Mouse (Mus musculus) liver, embryonic 11.5 days (tissue): ENCODE results near the gene Ccdc81. TPM values are rescaled to one million over a fixed set of nuclear protein-coding genes. Genes with fewer than 3 reads are reported as not detected.

Source experiments
- ATAC-seq: fragments of 200-750 bp; cut with Nextera tagmentation; replicated peaks from 2 replicates; pipeline ENCODE4 v1.8.0; 2017; ENCODE audit warnings: moderate number of reproducible peaks, mild to moderate bottlenecking, moderate TSS enrichment, moderate library complexity; ENCODE audit not compliant: low FRiP score
- DNase-seq: peaks from one replicate; pipeline ENCODE4 v3.0.0-alpha.2; 2017; ENCODE audit warnings: low spot score
- H3K27ac ChIP-seq: fragments of 300-500 bp; sonication (generic); 2 replicates; pipeline ENCODE4 v1.5.1; 2014; ENCODE audit warnings: mild to moderate bottlenecking, low read depth, low read length, control low read depth
- H3K27me3 ChIP-seq: fragments of 300-500 bp; sonication (generic); replicated peaks from 2 replicates; pipeline ENCODE4 v1.6.1; 2014; ENCODE audit warnings: low read length, mixed read lengths; ENCODE audit not compliant: control insufficient read depth, insufficient read depth
- H3K36me3 ChIP-seq: fragments of 300-500 bp; sonication (generic); 2 replicates; pipeline ENCODE4 v1.6.1; 2014; ENCODE audit warnings: mild to moderate bottlenecking, low read length, moderate library complexity, mixed read lengths; ENCODE audit not compliant: control insufficient read depth, insufficient read depth
- H3K4me1 ChIP-seq: fragments of 300-500 bp; sonication (generic); replicated peaks from 2 replicates; pipeline ENCODE4 v1.6.1; 2014; ENCODE audit warnings: low read length, mixed read lengths; ENCODE audit not compliant: control insufficient read depth, insufficient read depth
- H3K4me2 ChIP-seq: fragments of 300-500 bp; sonication (generic); 2 replicates; pipeline ENCODE4 v1.6.1; 2014; ENCODE audit warnings: mild to moderate bottlenecking, control low read depth, moderate library complexity
- H3K4me3 ChIP-seq: fragments of 300-500 bp; sonication (generic); 2 replicates; pipeline ENCODE4 v1.5.1; 2014; ENCODE audit warnings: low read depth, low read length, control low read depth
- H3K9ac ChIP-seq: fragments of 300-500 bp; sonication (generic); 2 replicates; pipeline ENCODE4 v1.6.1; 2014; ENCODE audit warnings: low read depth, low read length, control low read depth
- H3K9me3 ChIP-seq: fragments of 300-500 bp; sonication (generic); 2 replicates; pipeline ENCODE4 v1.6.1; 2016; ENCODE audit warnings: low read length, inconsistent platforms, mixed read lengths; ENCODE audit not compliant: control insufficient read depth
- WGBS: fragments of 180-500 bp; shearing (Covaris S2); extraction: QIAGEN DNeasy Blood & Tissue Kit; methylation state at CpG from one replicate; pipeline ENCODE4 v1.1.7; 2014; 5-methylcytosine and 5-hydroxymethylcytosine counted together
- polyA plus RNA-seq: library from polyadenylated mRNA; unstranded; fragments of >200 nt; fragmentation: Nextera tagmentation; extraction: Ambion mirVana; gene quantifications from 2 replicates; pipeline ENCODE4 v1.2.1, GENCODE M21; 2014

The Ccdc81 gene
- polyA plus RNA-seq, 1 experiment from 2014 or later, result not detected

DNA sequence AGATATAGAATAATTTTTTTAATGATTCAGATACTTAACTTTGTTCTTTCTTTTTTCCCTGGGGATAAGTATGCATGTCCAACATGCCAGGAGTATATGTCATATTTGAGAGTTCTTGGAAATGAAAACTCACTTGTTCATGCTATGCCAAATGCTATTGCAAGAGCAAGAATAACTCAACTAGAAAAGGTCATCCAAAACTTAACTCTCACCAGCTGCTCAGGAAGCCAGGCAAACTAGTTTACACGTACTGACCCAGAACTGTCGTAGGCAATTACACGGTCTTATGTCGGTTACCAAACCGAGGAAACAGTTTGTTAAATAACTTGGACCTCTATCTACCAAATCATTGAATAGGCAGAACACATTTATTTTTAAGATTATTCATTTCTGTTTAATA is 13.3 kb upstream of the Ccdc81 start:
- Histone ChIP-seq H3K4me3 (no peak overlapping the region), H3K27ac (no peak overlapping the region), H3K27me3 (no peaks in the 10 kb centered on the region), H3K9me3 (no peaks in the 10 kb centered on the region), H3K4me2 (no peak overlapping the region), H3K4me1 (no peaks in the 10 kb centered on the region), H3K9ac (no peak overlapping the region), H3K36me3 (peaks cover 10% of the 10 kb centered on the region)
- ATAC-seq (no peak), DNase-seq (no peak)
- WGBS, result 95% methylated on average over 5 of the region's 5 CpGs

GRCm38 (mm10) chr7:89913432-89914158 is 10.2 kb upstream of the Ccdc81 start:
- Histone ChIP-seq H3K4me2 (no peak overlapping the region), H3K4me1 (no peaks in the 10 kb centered on the region), H3K36me3 (peaks cover 10% of the 10 kb centered on the region), H3K4me3 (no peak overlapping the region), H3K9ac (no peak overlapping the region), H3K27ac (no peak overlapping the region), H3K27me3 (no peaks in the 10 kb centered on the region), H3K9me3 (no peaks in the 10 kb centered on the region)
- DNase-seq (no peak), ATAC-seq (0 out of 2 replicates have a peak, but pooled peaks have one; percentile 34)
- WGBS, result 82% methylated on average over 3 of the region's 3 CpGs

- no peak overlapping the region for H3K27ac ChIP-seq
- no peaks in the 10 kb centered on the region for H3K4me1 ChIP-seq
- no peak overlapping the region for H3K4me3 ChIP-seq
- no peak overlapping the region for H3K4me2 ChIP-seq
- H3K36me3 ChIP-seq, result peaks cover 7% of the 10 kb centered on the region
- DNase-seq (no peak), ATAC-seq (no peak)
- 84% methylated on average over 3 of the region's 3 CpGs for WGBS
- no peak overlapping the region for H3K9ac ChIP-seq
- H3K9me3 ChIP-seq, result no peaks in the 10 kb centered on the region
- H3K27me3 ChIP-seq, result no peaks in the 10 kb centered on the region
Observed at GRCm38 (mm10) chr7:89912356-89912755, 8.9 kb upstream of the Ccdc81 start.

DNA sequence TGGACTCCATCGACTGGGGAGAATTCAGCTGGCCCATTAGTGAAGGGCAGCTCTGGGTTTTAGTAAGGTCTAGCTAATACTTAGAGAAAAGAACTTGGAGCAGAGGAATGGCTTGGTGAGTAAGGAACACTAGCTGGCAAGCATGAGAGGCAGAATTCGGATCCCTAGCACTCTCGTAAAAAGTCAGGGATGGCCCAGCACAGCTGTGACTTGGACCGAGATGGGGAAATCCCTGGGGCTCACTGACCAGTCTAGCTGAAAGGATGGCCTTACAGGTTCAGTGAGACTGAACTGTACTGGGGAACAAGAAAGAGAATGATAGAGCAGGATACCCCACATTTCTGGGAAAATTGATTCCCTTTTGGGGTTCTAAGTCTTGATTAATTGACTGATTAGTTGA is 6.3 kb upstream of the Ccdc81 start:
- WGBS, result 72% methylated on average over 4 of the region's 4 CpGs
- Histone ChIP-seq H3K27me3 (no peaks in the 10 kb centered on the region), H3K9me3 (no peaks in the 10 kb centered on the region), H3K4me3 (no peak overlapping the region), H3K27ac (no peak overlapping the region), H3K9ac (no peak overlapping the region), H3K4me1 (no peaks in the 10 kb centered on the region), H3K4me2 (no peak overlapping the region), H3K36me3 (no peaks in the 10 kb centered on the region)
- no peak for ATAC-seq
- DNase-seq, result no peak

DNA sequence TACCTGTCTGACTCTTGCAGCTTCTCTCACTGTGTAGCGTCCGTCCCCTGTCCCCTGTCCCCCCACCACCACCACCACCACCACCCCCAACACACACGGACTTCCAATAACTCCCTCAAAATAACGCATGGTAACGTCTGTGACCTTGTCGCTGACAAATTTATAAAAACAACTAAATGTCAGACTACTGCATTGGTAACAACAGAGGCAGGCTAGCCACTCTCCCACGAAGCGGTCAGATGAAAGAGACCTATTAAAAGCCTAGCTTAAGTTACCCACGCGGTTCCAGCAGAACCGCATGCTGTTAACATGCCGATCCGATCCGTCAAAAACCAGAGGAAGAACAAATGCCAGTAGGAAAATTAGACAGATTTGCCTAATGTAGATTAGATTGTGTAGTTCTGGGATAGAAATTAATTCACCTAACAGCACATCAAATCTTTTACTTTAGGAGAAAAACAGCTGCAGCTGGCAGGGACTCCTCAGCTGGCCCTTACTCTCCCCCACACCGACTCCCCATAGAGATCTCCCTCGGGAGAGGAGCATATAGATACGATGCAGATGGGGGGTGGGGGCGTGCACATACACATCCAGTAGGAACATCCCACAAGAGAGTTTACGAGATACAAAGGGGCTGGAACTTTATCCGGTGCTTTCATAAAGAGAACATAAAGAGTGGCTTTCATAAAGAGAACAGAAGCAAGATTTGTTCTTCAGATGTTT is 5.6 kb upstream of the Ccdc81 start:
- DNase-seq (no peak), ATAC-seq (no peak)
- Histone ChIP-seq H3K27ac (no peak overlapping the region), H3K9me3 (no peaks in the 10 kb centered on the region), H3K36me3 (no peaks in the 10 kb centered on the region), H3K4me1 (no peaks in the 10 kb centered on the region), H3K4me3 (no peak overlapping the region), H3K4me2 (no peak overlapping the region), H3K27me3 (no peaks in the 10 kb centered on the region), H3K9ac (no peak overlapping the region)
- WGBS, result 74% methylated on average over 20 of the region's 20 CpGs

- Histone ChIP-seq H3K4me1 (no peaks in the 10 kb centered on the region), H3K9ac (no peak overlapping the region), H3K9me3 (no peaks in the 10 kb centered on the region), H3K4me2 (no peak overlapping the region), H3K27me3 (no peaks in the 10 kb centered on the region), H3K27ac (no peak overlapping the region), H3K36me3 (no peaks in the 10 kb centered on the region), H3K4me3 (no peak overlapping the region)
- no peak for DNase-seq
- no peak for ATAC-seq
- 58% methylated on average over 7 of the region's 7 CpGs for WGBS
Observed at GRCm38 (mm10) chr7:89908421-89908820, 5.0 kb upstream of the Ccdc81 start.

GRCm38 (mm10) chr7:89907950-89908349 is 4.5 kb upstream of the Ccdc81 start:
- Histone ChIP-seq H3K9ac (no peak overlapping the region), H3K9me3 (no peaks in the 10 kb centered on the region), H3K4me2 (no peak overlapping the region), H3K4me1 (no peaks in the 10 kb centered on the region), H3K27me3 (no peaks in the 10 kb centered on the region), H3K27ac (no peak overlapping the region), H3K36me3 (no peaks in the 10 kb centered on the region), H3K4me3 (no peak overlapping the region)
- DNase-seq (peak; percentile 53), ATAC-seq (peak; percentile 51; the same call in 1 of the 2 replicates)
- WGBS, result 18% methylated on average over 8 of the region's 8 CpGs

GRCm38 (mm10) chr7:89903007-89903406 is 422 bp downstream of the Ccdc81 start:
- Histone ChIP-seq H3K4me2 (no peak overlapping the region), H3K36me3 (no peaks in the 10 kb centered on the region), H3K9ac (no peak overlapping the region), H3K27me3 (no peaks in the 10 kb centered on the region), H3K4me1 (no peaks in the 10 kb centered on the region), H3K9me3 (no peaks in the 10 kb centered on the region), H3K27ac (no peak overlapping the region), H3K4me3 (no peak overlapping the region)
- 78% methylated on average over 8 of the region's 8 CpGs for WGBS
- DNase-seq (no peak), ATAC-seq (no peak)

DNA sequence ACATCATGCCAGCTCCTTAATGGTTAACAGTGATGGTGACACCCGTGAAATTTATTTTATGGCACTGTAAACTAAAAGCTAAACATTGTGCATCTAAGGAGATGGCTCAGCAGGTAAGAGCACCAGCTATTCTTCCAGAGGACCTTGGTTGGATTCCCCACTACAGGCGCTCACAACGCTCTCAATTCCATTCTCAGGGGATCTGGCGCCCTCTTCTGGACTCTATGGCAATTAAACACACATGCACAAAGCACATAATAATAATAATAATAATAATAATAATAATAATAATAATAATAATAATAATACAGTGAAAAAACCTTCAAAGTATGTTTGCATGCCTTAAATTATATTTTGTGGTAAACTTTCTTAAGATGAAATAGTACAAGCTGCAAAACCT is 11.6 kb downstream of the Ccdc81 start:
- Histone ChIP-seq H3K36me3 (no peaks in the 10 kb centered on the region), H3K27ac (no peak overlapping the region)

More for the DNA sequence above, 11.6 kb downstream of the Ccdc81 start:
- no peak overlapping the region for H3K9ac ChIP-seq
- no peak overlapping the region for H3K4me2 ChIP-seq
- no peak overlapping the region for H3K4me3 ChIP-seq
- no peaks in the 10 kb centered on the region; the same call in 1 of the 2 replicates for H3K27me3 ChIP-seq
- no peaks in the 10 kb centered on the region for H3K4me1 ChIP-seq
- no peak for ATAC-seq
- H3K9me3 ChIP-seq, result no peaks in the 10 kb centered on the region
- WGBS, result 21% methylated on average over 4 of the region's 4 CpGs
- no peak for DNase-seq
